Mouse (Mus musculus) bone marrow macrophage, adult 2 months (primary cell): ENCODE measurements at regions not wholly inside any gene's neighbourhood (a gene's known extent, or its start where the extent isn't known, plus 50 kb on each side); places are given as distances from the start of the nearest gene placed in this dataset.

Experiments used
- H3K27ac ChIP-seq: 2 replicates; pipeline ENCODE4 v1.5.1; 2012; ENCODE audit warnings: low read depth, low read length; ENCODE audit not compliant: insufficient read depth
- H3K4me1 ChIP-seq: 2 replicates; pipeline ENCODE4 v1.6.1; 2012; ENCODE audit warnings: low read length; ENCODE audit not compliant: control insufficient read depth, insufficient read depth
- H3K4me3 ChIP-seq: 2 replicates; pipeline ENCODE4 v1.5.1; 2012; ENCODE audit warnings: mild to moderate bottlenecking, low read length, moderate library complexity; ENCODE audit not compliant: insufficient read depth
- CTCF ChIP-seq: IDR thresholded peaks from 2 replicates; pipeline ENCODE4 v1.5.1; 2012; ENCODE audit warnings: low read depth, mild to moderate bottlenecking, low read length, moderate library complexity
- POLR2A ChIP-seq: IDR thresholded peaks from 2 replicates; pipeline ENCODE4 v1.6.1; 2012; ENCODE audit warnings: mild to moderate bottlenecking, low read depth, low read length, borderline replicate concordance

- Histone ChIP-seq H3K27ac (no peak overlapping the region), H3K4me3 (no peak overlapping the region), H3K4me1 (no peaks in the 10 kb centered on the region)
- no peak for TF ChIP-seq POLR2A
- TF ChIP-seq CTCF = no peak
Observed at GRCm38 (mm10) chr6:6457001-6457400, 121.5 kb downstream of the Sem1 start.

GRCm38 (mm10) chr6:6455566-6455965 lies 122.9 kb downstream of the Sem1 start:
- Histone ChIP-seq H3K27ac (no peak overlapping the region), H3K4me3 (no peak overlapping the region), H3K4me1 (no peaks in the 10 kb centered on the region)
- no peak for TF ChIP-seq CTCF
- no peak for TF ChIP-seq POLR2A

DNA sequence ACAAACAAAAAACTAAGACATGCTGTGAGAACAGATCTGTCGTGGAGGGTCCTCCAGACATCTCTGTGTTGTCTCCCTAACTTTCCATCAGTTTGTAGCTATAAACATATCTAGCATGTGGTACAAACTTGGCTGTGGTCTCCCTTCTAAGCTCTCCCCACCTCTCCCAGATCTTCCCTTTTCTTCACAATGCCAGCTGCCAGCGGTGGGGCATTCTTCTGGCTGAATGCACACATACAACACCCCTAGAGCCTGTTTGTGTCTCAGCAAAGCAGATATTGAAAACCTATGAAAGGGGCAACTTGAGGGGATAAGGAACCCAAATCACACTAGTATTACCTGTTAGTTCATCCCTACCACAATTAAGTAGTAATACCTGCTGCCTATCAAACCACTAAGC lies 124.1 kb downstream of the Sem1 start:
- H3K4me3 ChIP-seq = no peak overlapping the region
- TF ChIP-seq CTCF = no peak
- no peak for TF ChIP-seq POLR2A

DNA sequence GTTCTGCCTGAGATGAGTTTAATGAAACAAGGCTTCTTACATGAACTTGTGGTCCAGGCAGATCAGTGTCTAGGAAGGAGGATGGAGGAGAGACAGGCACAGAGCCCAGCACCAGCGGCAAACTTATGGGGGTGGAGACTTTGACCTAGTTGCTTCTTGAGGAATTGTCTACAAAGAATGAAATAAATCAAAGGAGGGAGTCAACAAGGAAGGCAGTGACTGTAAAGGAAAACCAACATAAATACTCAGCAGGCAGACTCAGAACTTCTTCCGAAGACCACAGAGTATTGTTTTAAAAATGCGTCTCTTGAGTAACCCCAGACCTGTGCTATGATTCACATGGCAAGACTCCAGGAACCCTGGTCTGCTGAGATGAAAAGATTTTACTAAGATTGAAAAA lies 143.6 kb downstream of the Sem1 start:
- H3K27ac ChIP-seq = no peak overlapping the region
- H3K4me3 ChIP-seq = no peak overlapping the region
- TF ChIP-seq POLR2A (no peak), CTCF (no peak)
- no peaks in the 10 kb centered on the region for H3K4me1 ChIP-seq

More for the DNA sequence above, 124.1 kb downstream of the Sem1 start:
- H3K27ac ChIP-seq = no peak overlapping the region
- no peaks in the 10 kb centered on the region for H3K4me1 ChIP-seq

DNA sequence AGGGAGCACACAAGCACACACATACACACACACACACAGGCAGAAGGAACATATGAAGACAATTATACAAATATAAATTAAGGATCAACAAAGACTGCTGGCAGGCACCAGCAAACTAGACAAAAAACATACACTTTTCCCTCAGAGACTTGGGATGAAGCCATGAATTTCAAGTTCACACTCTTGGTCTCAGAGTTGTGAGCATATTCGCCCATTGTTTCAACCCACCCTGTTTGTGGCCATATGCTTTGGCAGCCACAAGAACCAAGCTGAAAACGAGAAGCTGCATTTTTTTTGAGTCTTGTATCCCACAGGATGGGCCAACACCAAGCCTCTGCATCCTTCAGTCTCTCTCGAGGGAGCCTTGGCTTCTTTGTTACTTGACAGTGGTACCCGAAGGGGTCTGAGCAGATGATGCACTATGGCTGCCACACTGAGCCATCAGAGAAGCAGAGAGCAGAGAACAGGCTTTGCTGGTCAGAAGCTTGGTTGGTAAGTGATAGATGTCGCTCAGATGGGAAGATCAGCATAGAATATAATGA lies 144.1 kb downstream of the Sem1 start:
- H3K27ac ChIP-seq = no peak overlapping the region
- H3K4me3 ChIP-seq = no peak overlapping the region
- no peak for TF ChIP-seq POLR2A
- no peak for TF ChIP-seq CTCF
- H3K4me1 ChIP-seq = no peaks in the 10 kb centered on the region

- H3K4me3 ChIP-seq = no peak overlapping the region
Observed at GRCm38 (mm10) chr6:6433179-6433578, 145.3 kb downstream of the Sem1 start.

GRCm38 (mm10) chr6:6414654-6415610 lies 163.5 kb downstream of the Sem1 start:
- Histone ChIP-seq H3K27ac (no peak overlapping the region), H3K4me3 (no peak overlapping the region), H3K4me1 (no peaks in the 10 kb centered on the region)
- no peak for TF ChIP-seq POLR2A
- no peak for TF ChIP-seq CTCF

More at GRCm38 (mm10) chr6:6433179-6433578, 145.3 kb downstream of the Sem1 start:
- TF ChIP-seq CTCF (no peak), POLR2A (no peak)
- H3K27ac ChIP-seq = no peak overlapping the region
- no peaks in the 10 kb centered on the region for H3K4me1 ChIP-seq

- Histone ChIP-seq H3K27ac (no peak overlapping the region), H3K4me1 (no peaks in the 10 kb centered on the region), H3K4me3 (no peak overlapping the region)
- TF ChIP-seq CTCF (no peak), POLR2A (no peak)
Observed at GRCm38 (mm10) chr6:6397997-6398396, 180.5 kb downstream of the Sem1 start.

GRCm38 (mm10) chr6:6389454-6390445 lies 172.8 kb upstream of the Slc25a13 start:
- Histone ChIP-seq H3K4me3 (no peak overlapping the region), H3K27ac (no peak overlapping the region), H3K4me1 (no peaks in the 10 kb centered on the region)
- TF ChIP-seq POLR2A = no peak
- TF ChIP-seq CTCF = no peak
